Mouse (Mus musculus): ENCODE measurements around the gene Eprs.
A peak's percentile ranks its signal among the peaks of the same experiment; 100 is the strongest.

Gene Eprs

DNA sequence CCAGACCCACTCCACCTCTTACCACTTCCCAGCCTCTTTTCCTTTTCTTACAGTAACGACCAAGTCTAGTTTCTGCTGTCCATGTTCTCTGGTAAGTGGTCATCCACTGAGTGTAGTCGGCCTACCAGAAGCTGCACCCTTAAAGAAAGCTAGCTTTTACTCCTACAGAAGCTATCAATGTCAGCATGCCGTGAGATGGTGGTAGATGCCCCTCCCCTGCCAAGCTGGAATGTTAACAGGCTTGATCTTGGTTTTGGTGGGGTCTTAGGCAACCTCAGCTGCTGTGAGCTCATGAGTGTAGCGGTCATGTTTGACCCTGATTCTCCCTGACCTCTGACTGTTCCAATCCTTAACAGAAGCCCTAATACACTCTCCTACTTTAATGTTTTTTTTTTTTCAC lies 4.6 kb upstream of the Eprs start:
- DNase-seq (ENCODE audit: low read depth, low spot score): no peak

DNA sequence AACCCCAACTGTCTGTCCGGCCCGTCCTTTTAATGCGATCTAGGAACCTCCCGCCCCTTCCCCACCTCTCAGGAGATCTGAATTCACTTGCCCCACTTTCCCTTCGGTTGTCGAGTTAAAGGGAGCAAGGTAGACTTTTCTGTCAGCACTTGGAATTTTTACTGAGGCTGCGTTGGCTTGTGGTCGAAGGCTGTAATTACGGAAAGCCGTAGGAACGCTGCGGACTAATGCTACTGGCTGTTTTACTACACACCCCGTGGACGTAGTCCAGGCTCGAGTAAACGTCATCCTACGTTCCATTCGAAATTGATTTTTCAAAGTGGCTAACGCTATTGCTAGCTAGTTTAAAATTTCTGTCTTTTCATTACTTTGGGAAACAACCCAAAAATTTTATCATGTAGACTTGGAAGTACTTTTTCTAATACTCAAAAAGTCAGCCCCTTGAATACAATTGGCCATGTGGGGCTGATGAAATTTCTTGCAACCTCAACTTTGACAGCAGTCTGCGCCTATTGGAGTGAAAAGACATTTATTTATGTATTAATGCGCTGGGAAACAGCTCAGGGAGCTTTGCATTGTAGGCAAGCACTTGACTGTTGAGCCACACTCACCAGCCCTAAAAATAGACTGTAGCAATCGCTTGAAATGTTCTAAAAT lies 810 bp downstream of the Eprs start:
- peak; percentile 72 for DNase-seq (ENCODE audit: low read depth, low spot score)

DNA sequence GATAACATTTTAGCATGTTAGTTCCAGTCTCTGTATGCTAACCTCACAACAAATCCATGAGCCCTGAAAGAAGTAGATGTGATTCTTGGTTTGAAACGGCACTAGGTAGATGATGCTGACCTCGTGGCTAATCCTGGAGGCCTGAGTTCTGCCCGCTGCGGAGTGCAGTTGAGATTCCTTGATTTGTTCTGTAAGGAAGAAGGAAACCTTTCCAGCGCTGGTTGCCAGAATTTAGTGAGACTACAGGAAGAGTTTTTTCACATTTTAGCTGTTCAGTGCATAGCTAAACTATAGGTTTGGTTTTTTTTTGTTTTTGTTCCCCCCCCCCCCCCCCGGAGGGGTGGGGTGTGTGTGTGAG lies 1.3 kb downstream of the Eprs start:
- DNase-seq (ENCODE audit: low read depth, low spot score): no peak

DNA sequence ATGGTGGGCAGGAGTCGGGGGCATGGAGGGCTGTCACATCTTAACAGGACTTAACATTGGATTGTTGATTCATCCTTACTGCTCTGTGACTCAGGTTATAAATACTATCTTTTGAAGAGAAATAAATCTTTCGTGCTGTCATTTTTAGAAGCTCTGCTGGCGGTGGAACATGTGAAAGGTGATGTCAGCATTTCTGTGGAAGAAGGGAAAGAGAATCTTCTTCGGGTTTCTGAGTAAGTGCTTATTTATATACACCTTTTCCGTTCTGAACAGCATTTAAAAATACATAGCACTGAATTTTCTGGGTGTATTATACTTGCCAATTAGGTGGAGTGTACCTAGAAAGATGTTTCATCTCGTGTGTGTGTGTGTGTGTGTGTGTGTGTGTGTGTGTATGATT lies 4.5 kb downstream of the Eprs start:
- no peak for DNase-seq (ENCODE audit: low read depth, low spot score)

DNA sequence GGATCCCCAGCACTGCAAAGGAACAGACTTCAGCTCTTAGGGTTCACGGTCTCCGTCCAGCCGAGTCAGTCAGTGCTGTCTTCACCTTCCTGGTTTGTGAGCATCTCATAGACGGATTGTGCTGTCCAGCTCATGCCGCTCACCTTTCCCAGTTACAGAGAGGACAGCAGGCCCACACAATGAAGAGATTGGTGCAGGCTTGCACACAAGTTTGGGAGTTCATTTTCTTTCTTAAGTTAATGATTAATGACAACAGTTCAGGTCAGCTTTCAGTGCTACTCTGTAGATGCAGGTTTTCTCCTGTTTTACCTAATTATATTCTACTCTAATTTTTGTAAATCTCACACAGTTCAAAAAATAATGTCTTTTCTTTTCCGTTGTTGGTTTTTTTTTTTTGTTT lies 7.1 kb downstream of the Eprs start:
- no peak for DNase-seq (ENCODE audit: low read depth, low spot score)

DNA sequence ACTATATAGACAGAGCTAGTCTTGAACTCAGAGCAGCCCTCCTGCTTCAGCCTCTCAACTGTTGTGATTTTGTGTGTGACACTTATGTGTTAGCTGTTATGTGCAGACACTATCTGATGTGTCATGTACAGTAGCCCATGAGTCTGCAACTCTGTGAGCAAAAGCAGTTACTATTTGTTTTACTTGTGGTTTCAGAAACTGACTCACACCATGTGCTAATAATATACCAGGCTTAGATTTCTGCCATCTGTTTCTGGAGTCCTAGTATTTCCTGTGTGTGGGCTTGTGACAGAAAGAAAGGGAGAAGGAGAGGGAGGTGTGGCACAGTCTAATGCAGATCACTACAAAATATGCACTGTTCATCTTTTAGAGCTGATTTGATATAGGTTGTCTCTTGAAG lies 13.5 kb downstream of the Eprs start:
- no peak for DNase-seq (ENCODE audit: low read depth, low spot score)

DNA sequence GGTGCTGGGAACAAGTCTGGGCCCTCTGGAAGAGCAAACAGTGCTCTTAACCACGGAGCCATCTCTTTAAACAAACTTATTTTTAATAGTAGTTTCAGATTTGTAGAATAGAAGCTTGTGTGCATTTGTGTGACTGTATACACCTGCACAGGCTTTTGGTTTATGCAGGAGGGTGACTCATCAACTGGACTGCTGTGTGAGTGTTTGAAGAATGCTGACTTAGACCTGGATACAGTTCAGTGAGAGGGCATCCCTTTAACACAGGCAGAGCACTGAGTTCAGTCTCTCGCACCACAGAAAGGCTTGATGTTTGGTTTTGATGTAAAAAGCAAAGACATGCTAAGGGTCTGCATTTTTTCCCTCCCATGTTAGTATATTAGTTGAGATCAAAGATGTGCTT lies 14.6 kb downstream of the Eprs start:
- no peak for DNase-seq (ENCODE audit: low read depth, low spot score)

DNA sequence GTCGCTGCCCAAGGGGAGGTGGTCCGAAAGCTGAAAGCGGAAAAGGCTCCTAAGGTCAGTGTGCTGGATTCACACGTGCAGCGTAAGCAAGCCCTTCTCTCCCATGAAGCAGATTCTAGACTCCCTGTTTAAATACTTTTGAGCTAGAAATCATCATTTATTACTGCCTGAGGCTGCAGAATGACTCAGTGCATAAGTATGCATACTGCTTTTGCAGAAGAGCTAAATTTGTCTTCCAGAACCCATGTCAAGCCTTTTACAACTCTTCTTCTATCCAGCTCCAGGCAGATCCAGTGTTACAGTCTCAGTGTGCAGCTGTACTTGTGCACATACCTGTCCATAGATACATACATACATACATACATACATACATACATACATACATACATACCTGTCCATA lies 38.8 kb downstream of the Eprs start:
- DNase-seq (ENCODE audit: low read depth, low spot score): no peak

DNA sequence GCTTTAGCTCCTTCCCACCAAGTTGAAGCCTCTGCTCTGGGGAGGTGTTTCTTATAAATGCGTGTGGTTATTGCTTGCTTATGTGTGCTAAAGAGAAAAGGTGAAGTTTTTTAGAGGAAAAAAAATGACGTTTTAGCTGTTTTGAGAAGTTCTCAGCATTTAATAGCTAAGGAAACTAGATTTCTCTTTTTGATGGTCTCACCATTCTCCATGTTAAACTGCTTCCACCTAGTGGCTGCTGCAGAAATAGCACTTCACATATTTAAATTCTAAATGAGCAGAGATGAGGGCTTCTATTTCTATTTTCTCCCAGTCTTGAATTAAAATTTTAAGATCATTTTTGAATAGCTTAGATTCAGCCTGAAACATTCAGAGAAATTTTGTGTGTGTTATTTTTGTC lies 41.2 kb downstream of the Eprs start:
- DNase-seq (ENCODE audit: low read depth, low spot score): peak; percentile 66

DNA sequence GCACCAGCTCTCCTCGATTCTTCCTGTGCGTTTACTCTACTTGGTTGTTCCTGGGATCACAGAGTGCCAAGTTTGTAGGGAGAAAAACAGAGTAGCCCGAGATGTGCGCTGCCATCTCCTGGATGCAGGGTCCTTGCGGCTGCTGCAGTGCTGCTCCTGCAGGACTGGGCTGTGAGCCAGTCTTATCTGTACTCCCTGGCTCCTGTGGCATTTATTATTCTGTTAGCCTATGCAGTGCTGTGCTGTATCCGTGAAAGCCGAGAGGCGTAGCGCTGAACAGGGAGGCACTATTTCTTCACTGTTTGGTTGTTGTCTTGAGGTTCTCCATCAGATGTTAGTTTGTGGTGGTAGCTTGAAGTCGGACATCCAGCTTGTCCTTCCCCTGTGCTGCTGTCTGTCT lies 43.1 kb downstream of the Eprs start:
- DNase-seq (ENCODE audit: low read depth, low spot score): no peak

DNA sequence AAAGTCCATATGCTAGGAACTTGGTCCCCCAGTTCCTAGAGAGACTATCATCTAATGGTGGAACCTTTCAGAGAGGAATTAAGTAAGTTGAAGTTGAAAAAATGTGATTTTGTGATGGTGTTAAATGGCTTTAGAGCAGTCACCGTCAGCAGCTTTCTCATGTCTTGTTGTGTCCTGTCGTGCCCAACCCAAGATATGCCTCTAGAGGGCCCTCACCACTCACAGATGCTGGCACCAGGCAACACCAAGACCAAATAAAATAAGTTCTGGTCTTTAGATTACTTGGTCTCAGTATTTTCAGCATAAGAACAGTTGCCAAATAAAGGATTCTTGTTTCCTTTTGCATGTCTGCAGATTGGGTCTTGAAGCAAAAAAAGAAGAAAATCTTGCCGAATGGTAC lies 47.0 kb downstream of the Eprs start:
- DNase-seq (ENCODE audit: low read depth, low spot score): no peak

DNA sequence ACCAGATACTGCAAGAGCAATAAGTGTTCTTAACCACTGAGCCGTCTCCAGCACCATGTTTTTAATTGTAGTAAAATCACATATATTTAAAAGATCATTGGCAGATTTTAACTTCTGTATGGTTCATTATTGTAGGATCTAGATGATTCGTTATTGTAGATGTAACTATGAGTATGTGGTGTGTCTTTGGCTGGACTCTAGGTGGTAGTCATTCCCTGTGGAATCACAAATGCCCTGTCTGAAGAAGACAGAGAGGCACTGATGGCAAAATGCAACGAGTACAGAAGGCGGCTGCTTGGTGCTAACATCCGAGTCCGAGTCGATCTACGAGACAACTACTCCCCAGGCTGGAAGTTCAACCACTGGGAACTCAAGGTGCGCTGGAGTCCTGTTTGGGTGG lies 55.2 kb downstream of the Eprs start:
- DNase-seq (ENCODE audit: low read depth, low spot score): no peak

DNA sequence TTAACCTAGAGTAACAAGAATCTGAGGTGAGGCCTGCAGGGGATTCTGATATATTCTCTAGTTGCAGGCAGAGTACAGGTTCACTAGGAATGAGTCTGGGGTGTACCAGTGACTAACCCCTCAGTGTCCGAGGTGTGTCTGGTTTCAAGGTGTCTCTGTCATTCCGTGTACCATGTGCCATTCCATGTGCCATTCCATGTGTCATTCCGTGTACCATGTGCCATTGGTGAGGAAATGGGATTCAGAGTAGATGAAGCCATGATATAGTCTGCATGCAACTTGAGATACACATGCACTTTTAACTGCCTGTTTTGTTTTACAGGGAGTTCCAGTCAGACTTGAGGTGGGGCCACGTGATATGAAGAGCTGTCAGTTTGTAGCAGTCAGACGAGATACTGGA lies 57.0 kb downstream of the Eprs start:
- DNase-seq (ENCODE audit: low read depth, low spot score): no peak

DNA sequence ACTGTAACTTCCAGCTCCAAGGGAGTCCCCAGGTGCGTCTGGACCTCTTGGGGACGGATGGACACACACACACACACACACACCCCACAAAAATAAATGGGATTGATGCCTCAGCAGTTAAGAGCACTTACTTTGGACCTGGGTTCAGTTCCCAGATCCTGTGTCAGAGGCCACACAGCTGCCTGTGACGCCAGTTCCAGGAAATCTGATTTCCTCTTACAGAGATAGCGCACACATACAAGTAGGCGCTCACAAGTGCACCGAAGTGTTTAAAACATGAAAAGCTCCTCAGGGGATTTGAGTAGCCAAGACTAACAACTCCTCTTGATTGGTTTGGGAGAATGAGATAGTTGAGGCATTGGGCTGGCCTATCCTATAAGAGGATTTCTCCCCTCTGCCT lies 57.9 kb downstream of the Eprs start:
- no peak for DNase-seq (ENCODE audit: low read depth, low spot score)

DNA sequence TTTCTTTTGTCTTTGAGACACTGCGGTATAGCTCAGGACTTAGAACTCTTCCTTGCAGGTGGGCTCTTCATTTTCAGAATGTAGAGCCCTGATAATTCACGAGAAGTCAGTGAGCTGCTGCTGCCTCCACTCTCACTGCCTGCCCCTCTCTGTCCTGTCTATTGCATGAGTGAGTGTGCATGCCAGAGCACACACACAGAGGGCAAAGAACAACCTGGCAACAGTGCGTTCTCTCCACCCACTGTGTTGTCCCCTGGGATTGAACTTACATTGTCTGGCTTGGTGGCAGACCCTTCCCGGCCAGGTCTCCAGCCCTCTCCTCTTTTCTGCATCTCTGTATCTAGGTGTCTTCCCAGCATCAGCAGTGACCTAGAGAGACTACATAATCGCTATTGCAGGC lies 63.7 kb downstream of the Eprs start:
- no peak for DNase-seq (ENCODE audit: low read depth, low spot score)

DNA sequence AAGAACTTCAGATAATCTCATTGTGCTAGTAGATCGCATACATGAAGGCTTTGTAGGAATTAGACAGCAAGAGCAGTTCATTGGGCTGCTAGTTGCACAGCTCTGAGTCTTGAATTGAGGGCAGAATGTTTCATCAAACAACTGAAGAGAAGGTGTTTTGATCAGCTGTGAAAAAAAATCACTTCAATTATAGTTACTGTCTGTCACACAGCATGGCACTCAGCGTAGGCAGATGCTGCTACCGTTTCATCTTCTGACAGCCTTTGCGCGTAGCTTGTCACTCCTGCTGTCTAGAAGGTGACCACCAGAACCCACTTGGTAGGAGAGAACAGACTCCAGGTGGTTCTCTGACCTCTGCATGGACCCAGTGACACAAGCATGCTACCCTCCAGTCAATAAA lies 67.6 kb downstream of the Eprs start:
- DNase-seq (ENCODE audit: low read depth, low spot score): no peak

DNA sequence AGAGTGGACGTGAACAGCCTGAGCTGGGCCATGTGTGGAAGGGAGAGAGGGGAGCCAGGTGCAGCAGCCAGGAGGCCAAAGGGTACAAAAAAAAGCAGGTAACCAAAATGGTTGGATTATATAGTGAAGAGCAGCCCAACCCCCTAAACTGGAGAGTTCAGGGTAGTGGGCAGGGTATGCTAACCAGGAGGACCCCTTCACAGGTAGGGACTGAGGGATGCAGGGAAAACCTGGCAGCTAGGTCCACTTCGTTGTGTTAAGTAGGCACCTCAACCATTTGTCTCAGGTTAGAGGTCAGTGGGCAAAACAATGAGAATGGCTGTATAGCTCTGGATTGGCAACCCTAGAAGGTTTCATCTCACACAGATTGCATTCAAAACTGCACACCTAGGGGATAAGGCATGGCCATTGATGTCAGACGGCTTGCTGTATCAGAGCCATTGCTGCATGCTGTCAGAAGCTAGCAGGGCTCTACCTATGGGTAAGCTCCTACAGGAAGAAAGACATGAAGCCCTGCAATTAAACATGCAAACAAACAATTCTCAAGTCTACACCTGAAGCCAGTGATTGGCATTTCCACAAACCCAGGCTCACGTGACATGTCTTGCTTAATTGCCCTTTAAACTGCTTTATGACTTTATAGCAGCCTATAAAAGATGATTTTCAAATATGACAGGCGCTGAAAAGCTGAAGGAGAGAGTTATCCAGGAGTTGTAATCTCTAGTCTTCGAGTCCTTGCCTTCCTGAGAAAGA lies 68.6 kb downstream of the Eprs start:
- DNase-seq (ENCODE audit: low read depth, low spot score): no peak

DNA sequence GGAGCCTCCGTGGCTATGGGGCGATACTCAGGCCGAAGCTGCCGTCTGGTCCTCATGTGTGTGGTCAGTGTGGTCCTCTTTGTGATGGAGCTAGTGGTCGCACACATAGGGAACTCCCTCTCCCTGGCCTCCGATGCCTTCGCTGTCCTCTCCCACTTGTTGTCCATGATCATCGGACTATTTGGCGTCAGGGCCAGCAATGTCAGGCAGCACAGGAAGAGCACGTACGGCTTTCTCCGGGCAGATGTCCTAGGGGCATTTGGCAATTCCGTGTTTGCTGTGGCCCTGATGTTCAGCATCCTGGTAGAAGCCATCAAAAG lies 69.1 kb downstream of the Eprs start:
- DNase-seq (ENCODE audit: low read depth, low spot score): no peak

DNA sequence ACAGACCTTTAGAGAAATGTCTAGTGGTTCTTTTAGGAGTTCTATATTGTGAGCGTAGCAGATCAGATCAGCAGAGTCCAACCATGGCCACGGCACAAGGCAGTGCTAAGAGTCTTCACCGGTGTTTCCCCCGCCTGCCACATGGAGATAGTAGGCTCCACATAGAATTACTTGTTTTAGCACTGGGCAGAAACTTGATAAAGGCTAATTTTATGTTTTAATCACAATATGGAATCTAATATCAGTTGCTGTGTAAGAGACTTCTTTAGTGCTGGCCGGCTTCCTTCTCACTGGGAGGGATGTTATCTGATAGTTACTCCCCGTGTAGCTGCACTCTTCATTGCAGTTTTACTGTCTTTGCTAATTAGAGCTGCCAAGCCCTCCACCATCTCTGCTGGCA lies 70.3 kb downstream of the Eprs start:
- no peak for DNase-seq (ENCODE audit: low read depth, low spot score)

DNA sequence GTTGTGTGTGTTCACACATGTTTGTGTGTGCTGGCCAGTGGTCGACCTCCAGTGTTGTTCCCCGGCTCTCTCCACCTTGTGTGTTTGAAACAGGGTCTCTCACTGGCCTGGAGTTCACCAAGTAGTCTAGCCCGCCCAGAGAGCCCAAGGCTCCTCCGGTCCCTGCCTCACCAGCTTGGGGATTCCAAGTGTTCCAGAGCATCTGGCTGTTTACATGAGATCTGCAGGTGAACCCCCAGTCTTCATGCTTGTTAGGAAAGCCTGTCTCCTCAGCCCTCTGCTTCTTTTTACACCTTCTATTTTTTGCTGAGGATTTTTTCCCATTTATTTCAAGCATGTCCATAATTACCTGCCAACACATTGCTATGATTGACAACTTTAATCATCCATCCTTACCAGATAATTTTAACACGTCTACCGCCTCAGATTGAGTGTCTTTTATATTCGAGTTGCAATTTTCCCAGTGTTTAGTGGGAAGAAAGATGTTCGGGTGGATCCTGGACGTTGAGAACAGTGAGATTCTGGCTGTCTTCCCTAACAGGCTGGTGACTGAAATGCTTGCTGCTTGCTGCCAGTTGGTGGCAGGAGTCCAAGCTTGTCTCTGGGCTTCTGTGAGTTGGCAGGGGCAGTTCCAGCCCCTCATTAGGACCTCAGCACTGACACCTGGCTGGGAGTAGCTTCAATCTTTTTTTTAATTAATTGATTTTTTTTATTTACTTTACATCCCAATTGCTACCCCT lies 76.2 kb downstream of the Eprs start:
- DNase-seq (ENCODE audit: low read depth, low spot score): no peak

DNA sequence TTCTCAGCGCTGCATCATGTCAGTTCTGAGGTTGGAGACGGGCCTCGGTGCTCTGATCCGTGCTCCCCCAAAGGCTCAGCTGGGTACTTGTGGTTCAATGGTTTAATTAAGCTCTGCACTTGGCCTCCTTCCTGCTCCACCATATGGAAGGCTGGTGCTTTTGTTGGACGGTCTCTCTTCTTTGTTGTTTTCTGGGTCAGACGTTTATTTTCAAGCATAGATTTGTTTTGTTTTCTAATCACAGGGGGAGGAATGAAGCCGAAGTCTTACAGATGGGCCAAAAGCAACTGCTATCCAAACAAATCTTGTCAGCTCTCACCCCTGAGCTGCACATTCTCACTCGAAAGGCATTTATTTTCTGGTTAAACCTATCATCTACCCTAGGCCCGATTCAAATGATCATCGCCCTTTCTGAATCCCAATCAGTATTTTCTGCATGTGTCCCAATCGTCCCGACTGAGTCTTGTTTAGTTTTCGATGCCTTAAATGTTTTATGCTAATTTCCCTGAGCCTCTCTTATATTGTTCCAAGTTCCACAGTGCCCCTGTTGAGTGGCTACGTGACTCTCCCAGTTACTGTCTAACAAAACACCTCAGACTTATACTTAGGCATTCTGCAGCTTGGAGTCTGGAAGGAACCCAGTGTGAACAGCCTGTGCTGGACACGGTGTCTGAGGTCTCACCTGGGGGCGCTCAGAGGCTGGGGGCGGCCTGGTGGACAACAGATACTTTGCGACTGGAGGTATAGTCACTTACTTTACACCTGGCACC lies 79.0 kb downstream of the Eprs start:
- no peak for DNase-seq (ENCODE audit: low read depth, low spot score)

DNA sequence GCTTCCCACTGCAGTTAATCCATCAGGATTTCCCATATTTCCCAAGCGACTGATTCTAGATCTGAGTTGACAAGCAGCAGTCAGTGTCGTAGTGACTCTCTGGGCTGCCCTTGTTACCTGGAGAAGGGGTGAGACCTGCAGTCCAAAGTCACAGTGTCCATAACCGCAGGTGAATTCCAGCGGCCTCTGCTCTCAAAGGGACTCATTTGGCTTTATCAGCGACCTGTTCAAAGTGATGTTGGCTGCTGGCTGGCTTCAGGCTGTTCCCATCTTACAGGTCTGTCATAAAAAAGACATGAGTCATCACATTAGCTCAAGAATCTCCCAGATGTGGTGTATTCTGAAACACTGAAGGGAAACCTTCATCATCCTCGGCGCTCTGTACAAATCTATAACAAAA lies 86.1 kb downstream of the Eprs start:
- no peak for DNase-seq (ENCODE audit: low read depth, low spot score)

DNA sequence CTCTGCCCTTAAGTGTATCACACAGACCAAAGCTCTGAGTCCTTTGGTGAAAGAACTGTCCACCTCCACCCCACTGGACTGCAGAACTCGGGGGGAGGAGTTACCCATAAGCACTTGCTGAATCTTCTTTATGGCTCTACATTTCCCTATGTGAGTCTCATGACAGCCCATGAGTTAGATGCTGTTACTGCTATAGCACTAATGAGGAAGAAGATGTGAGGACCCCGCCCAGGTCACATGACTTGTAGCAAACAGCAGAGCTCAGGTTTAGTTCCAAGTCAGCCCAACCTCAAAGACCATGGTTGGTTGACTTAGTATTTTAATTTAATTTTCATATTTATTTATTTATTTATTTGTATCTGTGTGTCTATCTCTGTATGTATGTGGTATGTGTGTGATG lies 86.9 kb downstream of the Eprs start:
- no peak for DNase-seq (ENCODE audit: low read depth, low spot score)

Measured in CD4-positive, CD25-positive, alpha-beta regulatory T cell, adult 2 months (primary cell).